Mouse (Mus musculus): Measurements from ENCODE around the gene 2010111I01Rik.
A peak's percentile ranks its signal among the peaks of the same experiment; 100 is the strongest.

Gene 2010111I01Rik

DNA sequence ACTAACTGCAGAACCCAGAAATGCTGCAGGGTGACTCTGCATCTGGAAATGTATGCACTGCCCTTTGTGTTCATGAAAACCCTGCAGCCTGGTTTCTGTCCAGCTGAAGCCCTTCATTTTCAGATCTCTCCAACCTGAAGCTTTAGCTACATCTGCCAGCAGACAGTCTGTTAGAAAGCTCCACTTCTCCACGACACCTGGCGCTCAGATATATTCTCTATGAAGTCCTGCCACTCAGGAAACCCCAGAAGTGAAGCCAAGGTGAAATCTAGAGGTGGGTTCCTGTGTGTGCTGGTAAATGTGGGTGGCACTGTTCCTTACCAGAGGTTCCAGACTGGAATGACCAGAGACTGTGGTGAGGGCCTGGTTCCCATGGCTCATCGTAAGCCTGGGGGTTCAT is 297.0 kb downstream of the 2010111I01Rik start:
- DNase-seq (ENCODE audit: low spot score): no peak

DNA sequence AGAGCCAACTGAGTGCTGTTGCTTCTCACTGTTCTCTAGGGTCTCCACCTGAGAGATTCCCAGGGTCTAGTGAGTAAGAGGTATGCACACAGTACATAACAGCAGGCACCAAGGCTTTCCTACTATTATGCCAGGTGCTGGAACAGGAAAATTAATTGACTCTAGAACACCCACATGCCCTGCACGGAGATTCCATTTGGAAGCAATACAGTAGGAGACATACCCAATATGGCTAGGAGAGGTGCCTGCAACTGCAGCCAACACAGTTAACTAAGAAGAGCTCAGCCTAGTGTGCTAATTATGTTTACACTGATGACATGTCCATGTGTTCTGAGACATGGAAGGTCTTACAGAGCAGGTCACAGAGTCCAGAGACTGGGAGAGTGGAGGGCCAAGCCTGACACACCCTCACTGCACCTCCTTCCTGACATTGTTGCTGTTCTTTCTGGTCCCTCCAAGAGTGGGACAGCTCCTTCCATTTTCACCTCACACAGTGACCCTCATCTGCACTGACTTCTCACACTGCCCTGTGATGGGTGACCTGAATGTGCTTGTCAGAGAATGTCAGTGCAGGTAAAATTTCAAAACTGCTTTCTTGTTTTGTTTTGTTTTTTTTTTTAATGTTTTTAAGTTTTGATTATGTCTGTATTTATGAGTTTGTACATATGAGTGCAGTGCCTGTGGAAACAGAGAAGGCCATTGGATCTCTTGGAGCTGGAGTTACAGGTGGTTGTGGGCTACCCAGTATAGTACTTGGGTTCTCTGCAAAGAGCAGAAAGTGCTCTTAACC is 297.7 kb downstream of the 2010111I01Rik start:
- DNase-seq (ENCODE audit: low spot score): no peak

DNA sequence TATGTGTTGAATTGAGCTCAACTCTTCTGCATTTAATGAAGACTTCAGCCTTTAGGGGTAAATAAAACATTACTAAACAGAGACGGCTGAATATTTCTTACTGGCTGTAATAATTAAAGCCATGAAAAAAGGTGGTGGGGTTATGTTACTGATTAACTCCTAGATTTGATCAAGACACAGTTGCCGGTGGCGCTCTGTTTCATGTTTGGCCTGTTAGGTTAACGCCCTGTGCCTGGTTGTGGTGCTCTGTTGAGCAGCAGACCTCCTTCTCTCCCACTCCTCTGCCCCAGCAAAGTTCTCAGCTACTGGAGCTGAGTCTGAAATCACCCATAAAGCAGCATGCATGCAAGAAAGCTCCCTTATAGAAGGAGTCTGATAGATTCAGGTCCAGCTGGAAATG is 303.7 kb downstream of the 2010111I01Rik start:
- no peak for DNase-seq (ENCODE audit: low spot score)

DNA sequence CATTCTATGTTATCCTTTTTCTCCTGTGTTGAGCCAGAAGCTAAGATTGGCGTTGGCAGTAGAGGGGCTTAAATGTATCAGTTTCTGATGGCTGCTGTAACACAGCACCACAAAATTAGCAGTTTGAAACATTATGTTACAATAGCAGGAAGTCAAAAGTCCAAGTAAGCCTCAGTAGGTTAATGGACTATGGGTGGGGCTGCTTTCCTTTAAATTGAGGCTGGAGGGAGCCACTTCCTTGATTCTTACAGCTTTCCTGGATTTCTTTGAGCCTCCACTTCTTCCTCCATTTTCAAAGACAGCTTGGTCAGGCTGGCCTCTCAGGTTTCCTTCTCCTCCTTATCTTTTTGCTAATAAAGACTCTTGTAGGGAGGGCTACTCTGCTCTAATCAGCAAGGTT is 304.1 kb downstream of the 2010111I01Rik start:
- DNase-seq (ENCODE audit: low spot score): no peak

DNA sequence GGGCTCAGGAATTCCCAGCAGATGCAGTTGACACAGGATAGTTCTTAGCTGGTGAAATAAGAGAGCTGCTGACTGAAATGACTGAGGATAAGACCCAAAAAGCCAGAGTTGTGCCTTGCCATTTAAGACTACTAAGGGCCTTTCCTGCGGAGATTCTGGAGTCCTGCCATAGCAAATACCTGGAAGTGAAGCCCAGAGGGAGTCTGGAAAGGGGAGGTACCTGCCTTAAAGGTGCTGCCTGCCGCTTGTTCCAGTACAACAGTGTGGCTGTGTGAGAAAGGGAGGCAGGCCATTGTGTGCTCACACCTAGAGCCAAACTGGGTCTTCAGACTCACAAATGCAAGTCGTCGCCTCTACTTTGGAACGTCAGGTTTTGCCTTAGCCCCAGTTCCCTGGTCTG is 305.5 kb downstream of the 2010111I01Rik start:
- DNase-seq (ENCODE audit: low spot score): no peak

DNA sequence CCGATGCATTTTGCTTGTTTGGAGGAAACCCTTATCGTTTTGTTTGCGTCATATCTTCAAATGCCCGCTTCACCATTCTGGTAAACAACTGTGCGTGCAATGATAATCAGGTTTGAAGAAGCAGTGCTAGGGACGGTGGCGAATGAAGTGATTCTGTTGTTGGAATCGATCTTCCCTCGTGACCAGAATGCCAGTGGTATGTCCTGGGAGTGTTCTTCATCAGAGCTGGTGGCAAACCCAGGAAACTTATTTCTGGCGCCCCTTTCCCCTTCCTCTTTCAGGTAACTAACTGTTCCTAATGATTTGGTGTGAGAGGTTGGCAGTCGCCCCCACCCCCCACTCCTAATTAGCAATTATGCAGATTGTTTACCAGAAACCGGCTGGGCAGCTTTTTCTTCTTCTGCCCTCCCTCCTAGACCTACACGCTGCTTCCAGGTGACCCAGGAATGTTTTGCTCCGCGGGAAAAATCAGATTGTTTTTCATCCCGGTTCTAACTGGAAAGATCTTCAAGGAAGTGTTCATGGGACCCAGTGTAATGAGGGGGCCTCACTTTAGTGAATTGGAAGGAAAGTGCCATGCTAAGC is 307.4 kb downstream of the 2010111I01Rik start:
- no peak for DNase-seq (ENCODE audit: low spot score)

DNA sequence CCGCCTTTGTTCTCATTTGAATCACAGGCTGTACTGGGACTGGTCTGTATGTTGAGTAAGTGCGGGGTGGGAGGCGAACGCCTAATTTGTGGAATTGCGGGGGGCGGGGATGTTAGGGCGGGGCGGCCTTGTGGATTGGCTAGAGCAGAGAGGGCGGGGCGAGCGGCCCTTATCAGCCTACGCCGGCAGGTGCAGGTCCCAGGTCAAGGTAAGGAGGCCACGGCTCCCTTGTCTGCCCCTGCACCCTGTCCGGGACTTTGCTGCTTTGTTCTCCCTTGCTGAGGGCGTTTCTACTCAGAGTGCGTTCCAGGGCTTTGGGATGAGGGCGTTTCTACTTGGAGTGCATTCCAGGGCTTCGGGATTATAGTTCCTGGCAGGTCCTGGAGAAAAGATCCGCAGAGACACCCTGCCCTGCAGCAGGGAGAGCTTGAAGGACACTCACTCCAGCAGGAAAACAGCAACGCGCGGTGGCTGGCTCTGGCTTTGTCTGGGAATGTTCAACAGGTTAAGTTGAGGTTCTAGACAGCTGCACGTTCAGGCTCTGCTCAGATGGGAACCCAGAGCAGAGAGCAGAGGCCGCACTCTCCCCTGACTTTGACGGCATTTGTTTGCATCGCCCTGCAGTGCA is 308.0 kb downstream of the 2010111I01Rik start:
- DNase-seq (ENCODE audit: low spot score): peak; percentile 72

DNA sequence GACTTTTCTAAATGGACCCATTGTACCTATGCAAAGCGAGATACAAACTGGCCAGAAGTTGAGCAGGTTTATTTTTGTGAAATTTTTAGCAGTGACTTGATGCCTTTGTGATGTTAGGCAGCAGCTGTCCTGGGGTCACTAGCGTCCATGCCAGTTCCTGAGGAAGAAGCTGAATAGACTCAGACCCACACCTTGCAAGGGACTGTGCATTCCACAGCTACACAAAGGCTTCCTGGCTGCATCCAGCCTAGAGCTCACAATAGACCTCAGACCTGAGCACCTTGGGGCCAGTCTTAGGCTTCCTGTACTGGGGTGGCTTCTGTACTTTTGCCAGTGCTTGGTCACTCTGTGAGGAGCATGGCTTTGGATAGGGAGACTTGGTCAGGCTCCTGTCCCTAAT is 309.2 kb downstream of the 2010111I01Rik start:
- DNase-seq (ENCODE audit: low spot score): no peak

DNA sequence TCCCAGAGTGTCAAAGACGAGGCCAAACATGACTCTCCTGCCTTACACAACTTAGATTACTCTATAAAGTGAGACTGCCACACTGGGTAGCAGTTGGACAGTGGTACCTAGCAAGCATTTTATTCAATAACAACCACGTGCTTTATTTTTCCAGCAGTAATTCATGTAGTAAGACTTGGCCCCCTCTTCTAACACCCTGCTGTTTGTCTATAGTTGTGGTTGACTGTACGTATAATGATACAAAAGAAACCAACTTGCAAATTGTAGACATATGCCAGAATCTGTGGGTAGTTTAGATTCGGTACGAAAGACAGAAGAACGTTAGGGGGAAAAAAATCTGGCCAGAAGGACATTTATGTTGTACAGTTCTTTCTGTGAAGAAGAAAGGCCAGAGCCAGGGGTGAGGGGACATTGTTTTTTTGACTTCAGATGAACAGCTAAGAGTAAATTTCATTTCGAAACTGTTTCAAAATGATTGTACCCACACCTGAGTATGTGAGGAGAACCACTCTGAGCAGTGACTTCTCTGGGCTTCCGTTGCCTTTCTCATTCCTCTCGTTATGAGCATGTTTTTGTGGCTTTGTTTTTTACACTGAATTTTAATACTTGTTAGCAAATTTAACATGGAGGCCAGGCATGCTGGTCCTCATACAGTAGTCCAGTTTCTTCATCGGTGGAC is 309.9 kb downstream of the 2010111I01Rik start:
- DNase-seq (ENCODE audit: low spot score): no peak

DNA sequence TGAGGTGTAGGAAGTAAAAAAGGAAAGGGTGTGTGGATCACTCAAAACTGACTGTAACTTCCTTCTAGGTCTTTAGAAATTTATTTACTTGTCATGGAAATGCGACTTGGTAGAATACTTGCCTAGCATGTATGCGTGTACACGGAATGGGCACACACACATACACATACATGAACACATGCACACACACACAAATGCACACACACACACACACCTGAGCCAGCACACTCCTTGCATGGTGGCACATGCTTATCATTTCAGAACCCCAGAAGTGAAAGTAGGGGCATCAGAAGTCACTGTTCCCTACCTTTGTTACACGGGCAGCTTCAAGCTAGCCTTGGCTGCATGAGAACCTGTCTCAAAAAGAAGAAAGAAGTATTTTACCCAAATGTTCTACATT is 311.7 kb downstream of the 2010111I01Rik start:
- DNase-seq (ENCODE audit: low spot score): no peak

DNA sequence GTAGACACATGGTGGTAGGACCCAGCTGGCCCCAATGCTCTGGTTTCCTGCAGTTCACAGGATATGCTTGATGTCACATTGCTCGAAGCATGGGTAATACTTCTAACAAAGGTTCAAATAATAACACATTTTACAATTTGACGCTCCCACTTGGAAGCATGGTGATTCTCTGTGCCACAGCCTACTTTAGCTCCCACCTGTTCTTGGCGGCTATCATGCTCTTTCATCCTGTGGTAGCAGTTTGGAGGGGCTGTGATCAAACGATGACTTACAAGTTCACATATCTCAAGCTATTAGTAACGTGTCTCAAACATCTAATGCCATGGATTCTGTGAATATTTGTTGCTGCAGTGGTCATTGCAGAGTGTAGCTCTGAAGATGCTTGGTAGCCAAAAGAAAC is 312.6 kb downstream of the 2010111I01Rik start:
- no peak for DNase-seq (ENCODE audit: low spot score)

DNA sequence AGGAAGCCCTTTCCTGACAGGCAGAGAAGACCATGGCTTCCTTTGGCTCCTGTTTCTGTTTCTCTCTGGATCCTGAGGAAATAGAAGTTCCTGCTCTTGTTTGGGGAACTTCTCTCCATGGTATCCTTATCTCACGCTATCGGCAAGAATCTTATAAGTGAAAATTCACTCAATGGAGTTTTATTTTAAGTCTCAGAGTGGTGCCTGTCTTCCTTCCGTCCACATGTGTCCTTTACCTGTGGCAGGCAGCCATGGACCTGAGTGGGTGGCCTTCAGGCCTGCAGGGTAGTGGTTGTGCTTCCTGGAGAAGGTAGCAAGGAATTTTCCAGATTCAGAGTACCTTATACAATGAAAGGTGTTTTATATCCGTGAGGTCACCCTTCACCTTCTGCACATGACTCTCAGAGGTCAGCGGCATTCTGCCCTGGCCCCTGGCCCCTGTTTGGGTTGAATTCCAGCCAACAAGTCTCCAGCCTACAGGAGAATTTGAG is 313.5 kb downstream of the 2010111I01Rik start:
- DNase-seq (ENCODE audit: low spot score): no peak

DNA sequence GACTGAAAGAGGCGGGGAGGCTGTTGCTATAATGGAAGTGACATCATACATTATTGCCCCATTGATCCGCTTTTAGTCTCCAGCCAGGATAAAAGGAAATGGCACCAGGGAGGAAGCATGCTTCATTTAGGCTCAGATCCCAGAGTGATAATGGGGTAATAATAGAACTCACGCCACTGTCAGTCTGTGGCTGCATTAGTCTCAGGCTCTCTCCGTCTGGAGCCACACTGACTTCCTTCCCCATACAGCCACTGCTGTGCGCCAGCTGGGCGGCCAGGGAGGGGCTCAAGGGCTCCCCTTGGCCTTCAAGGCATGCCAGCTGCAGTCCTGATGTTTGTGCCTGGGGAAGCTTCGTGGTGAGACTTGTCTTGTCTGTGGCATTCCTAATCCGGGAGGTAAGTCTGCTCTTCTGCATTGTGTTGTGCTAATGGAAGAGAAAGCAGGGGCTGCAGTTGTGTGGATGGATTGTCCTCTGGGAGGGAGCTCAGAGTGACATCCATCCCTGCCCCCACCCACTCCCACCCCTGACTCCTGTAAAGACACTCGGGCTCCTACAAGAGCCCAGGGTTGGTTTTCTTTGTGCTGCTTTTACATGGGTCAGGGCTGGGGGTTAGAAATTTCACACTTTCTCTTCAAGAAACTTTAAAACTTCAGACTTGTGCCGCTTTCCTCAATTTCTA is 314.2 kb downstream of the 2010111I01Rik start:
- peak; percentile 75 for DNase-seq (ENCODE audit: low spot score)

DNA sequence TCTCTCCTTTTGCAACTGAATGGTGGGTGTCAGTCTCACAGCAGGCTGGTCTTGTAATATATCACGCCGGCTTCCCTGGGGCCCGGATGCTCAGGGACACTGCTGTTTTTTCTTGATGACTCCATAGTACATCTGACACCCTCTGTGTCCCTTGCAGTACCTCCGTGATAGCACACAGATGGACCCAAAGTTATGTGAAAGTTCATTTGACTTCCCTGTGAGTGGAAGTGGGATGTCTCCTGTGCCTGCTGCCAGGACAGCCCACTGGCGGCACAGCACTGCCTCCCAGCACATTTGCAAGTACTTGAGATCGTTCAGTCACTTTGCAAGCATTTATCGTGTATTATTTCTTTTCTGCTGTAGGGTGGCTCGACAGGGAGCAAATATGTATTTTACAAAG is 315.1 kb downstream of the 2010111I01Rik start:
- DNase-seq (ENCODE audit: low spot score): no peak

DNA sequence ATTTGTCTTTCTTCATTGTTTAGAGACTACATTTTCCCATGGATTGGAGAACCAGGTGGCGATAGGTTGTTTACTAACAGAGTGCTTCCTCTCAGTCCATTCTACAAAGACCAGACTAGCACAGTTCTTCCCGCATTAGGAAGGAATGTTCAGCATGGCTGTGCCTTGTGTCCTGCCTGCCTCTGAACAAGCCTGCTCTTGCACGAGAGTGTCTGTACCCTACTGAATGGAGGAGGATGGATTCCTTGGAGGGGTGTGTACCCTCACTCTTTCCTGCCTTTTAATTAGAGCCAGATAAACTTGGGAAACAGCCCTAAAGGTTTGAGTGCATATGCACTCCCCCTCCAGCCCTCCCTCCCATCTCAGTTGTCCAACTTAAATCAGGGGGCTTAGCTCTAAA is 315.7 kb downstream of the 2010111I01Rik start:
- DNase-seq (ENCODE audit: low spot score): no peak

DNA sequence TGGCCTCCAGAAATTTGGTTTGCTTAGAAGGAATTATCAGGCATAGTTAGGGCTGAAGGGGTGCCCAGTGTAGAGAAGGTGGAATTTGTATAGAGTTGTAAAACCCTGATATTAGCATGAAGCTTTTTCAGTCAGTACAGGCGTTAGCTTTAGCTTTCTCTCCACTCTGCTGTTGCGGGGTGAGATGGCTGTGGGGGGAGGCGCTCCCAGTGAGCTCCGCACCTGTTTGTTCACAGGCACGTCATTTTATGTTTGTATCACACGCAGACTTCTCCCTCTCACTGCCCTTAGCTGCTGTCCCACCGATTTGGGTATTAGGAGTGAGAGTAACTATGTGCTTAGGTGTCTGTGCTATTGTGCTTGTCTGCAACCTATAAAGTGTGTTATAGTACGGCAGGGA is 316.5 kb downstream of the 2010111I01Rik start:
- no peak for DNase-seq (ENCODE audit: low spot score)

DNA sequence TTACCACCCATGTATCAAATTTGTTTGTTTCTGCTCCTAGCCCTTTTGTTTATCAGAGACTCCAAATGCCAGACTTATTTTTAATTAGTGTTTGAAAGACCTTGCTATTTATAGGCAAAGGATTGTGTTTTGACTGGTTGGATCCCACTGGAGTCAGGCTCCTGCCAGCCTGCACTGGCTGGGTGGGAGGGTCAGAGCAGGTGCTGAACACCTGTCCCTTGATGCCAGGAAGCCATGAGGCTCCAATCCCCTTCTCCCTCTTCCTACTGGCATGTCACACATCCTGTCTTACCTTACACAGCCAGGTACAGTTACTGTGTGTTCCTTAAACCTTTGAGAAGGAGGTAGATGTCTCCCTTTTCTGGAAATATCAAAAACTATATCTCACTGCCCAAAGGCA is 318.5 kb downstream of the 2010111I01Rik start:
- DNase-seq (ENCODE audit: low spot score): no peak

DNA sequence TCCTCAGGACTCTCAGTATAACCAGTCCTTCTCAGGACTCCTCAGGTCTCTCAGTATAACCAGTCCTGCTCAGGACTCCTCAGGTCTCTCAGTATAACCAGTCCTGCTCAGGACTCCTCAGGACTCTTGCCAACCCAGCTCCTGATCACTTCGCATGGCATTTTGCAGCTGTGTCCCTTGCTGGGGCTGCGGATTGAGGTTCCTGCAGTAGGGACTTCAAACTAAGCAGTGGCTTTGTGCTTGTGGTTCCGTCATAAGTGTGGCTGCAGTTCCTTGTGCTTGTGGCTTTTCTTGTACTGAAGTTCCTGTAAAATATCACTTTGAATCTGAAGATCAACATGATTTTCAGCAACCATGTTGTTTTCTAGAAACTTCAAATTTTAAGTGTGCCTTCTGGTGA is 320.1 kb downstream of the 2010111I01Rik start:
- DNase-seq (ENCODE audit: low spot score): no peak

DNA sequence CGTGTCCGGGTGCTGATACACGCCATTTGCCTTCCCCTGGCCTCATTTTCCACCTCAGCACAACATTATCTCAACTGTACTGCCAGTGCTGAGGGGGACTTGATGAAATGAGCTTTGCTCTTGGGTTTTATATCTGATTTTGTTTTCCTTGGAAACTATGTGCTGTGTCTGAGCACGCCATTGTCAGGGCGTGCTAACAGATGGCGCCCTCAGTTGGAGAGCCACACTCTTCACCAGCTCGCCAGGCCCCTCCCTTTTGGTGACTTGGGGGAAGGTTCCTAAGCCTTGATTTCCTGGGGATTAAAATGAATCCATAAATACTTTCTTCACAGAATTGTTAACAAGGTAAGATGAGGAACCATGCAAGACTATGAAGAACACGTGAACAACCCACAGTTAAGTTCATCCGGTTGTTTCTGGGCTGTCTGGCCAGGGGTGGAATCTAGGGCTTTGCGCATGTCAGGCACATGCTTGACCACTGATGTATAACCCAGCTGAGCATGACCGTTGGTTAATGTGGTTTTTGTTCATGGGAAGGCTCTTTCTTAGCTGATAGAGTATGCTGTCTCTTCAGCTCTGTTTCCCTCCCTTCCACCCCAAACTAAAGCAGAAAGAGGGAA is 321.9 kb downstream of the 2010111I01Rik start:
- DNase-seq (ENCODE audit: low spot score): no peak

DNA sequence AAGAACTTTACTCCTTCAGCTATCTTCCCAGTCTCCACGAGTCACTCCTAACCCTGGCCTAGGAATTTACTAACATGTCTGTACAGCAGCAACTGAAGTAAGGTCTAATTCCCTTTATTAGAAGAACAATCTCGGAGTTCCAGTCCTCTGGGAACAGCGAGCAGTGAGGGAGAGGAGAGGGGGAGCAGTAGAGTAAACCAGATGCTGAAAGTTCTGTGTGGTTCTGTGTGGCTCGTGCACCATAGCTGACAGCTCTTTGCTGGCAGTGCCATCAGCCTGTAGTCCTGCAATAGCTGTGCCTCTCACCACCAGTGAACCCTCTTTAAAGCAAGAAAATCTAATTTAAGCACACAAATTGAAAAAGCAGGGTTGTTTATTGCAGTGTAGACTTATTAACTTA is 324.5 kb downstream of the 2010111I01Rik start:
- DNase-seq (ENCODE audit: low spot score): no peak

DNA sequence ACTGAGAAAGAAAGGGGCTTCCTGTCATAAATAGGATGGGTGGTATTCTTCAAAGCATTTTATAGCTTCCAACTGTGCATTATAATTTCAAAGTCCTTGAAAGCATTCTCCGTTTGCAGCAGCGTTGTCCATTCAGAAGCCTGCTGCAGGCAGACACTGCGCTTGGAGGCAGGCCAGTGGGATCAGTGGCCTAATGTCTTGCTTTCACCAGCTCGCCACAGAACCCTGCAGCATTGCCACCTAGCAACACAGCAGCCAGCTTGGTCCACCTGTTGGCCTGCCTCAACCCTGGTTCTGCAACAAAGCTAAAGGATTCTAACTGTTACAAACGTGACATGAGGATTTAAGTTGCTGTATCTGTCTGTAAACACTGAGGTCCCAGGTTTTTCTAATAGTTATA is 325.0 kb downstream of the 2010111I01Rik start:
- no peak for DNase-seq (ENCODE audit: low spot score)

DNA sequence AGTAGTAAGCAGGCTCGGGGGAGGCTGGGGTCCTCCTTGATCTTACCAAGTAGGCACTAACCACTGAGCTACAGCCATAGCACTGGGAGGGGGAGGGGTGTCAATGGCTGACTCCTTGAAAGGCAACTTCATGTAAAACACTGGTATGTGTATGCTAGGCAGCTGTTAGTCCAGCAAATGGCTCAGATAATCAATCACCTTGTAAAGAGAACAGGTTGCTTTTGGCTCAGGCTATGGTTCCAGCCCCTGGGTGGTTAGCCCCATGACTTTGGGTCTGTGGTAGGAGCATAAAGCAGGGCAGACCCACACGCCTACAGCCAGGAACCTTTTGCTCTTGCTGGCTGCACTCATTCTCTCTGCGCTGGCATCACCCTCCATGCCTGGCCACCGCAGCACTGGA is 325.4 kb downstream of the 2010111I01Rik start:
- no peak for DNase-seq (ENCODE audit: low spot score)
